Mouse (Mus musculus) Patski (cell line): ENCODE measurements at regions not wholly inside any gene's neighbourhood (a gene's known extent, or its start where the extent isn't known, plus 50 kb on each side); places are given as distances from the start of the nearest gene placed in this dataset.

ENCODE experiments used
- ATAC-seq: fragments of 100-300 bp; one replicate; pipeline ENCODE4 v1.8.0; 2021
- CTCF ChIA-PET: fragments of 350-600 bp; sonication (Branson Sonifier 250); formaldehyde crosslinking; loops from one replicate; lab custom pipeline; 2022; ENCODE audit warnings: inconsistent platforms; lab: Charles Lee
- POLR2A ChIA-PET: fragments of 350-600 bp; sonication (Branson Sonifier 250); formaldehyde crosslinking; loops from one replicate; lab custom pipeline; 2022; ENCODE audit warnings: antibody characterized with exemption, inconsistent platforms; lab: Charles Lee
- DNase-seq: peaks from one replicate; pipeline ENCODE4 v3.0.0-alpha.2; 2011; ENCODE audit warnings: low read depth, low spot score
- H3K27me3 ChIP-seq: fragments of 371-371 bp; one replicate; pipeline ENCODE4 v1.5.1; 2021
- CTCF ChIP-seq: fragments of 100-300 bp; IDR thresholded peaks from one replicate; pipeline ENCODE4 v1.5.1; 2021
- in situ Hi-C: fragments of 300-500 bp; cut with MboI; formaldehyde crosslinking; loops from 3 replicates; pipeline ENCODE4 v1.11.1; 2018; ENCODE audit warnings: low pct_unique_long_range_greater_than_20kb, mixed read lengths

GRCm38 (mm10) chr7:117311316-117311715 lies 69.5 kb upstream of the Xylt1 start:
- H3K27me3 ChIP-seq: no peaks in the 10 kb centered on the region
- no peak for TF ChIP-seq CTCF
- no peak for ATAC-seq
- CTCF ChIA-PET: interaction anchor here (1.3 kb wide), 1 partner anchor 11 kb away, joined by 3 read pairs; no protein-coding TSS in a partner anchor
- in situ Hi-C loops: no loop called here
- DNase-seq: no peak
- POLR2A ChIA-PET: no interaction called here

- DNase-seq: no peak
- in situ Hi-C loops: no loop called here
These were observed 64.5 kb upstream of the Xylt1 start for GRCm38 (mm10) chr7:117316126-117316805.

GRCm38 (mm10) chr7:117317362-117317761 lies 63.4 kb upstream of the Xylt1 start:
- in situ Hi-C loops: no loop called here
- ATAC-seq: no peak
- POLR2A ChIA-PET: interaction anchor here (0.7 kb wide), 1 partner anchor 101 kb away, joined by 3 read pairs; no protein-coding TSS in a partner anchor

More at GRCm38 (mm10) chr7:117316126-117316805, 64.5 kb upstream of the Xylt1 start:
- no peaks in the 10 kb centered on the region for H3K27me3 ChIP-seq
- no peak for ATAC-seq
- CTCF ChIA-PET: no interaction called here
- no peak for TF ChIP-seq CTCF
- POLR2A ChIA-PET: no interaction called here

GRCm38 (mm10) chr7:117320552-117320951 lies 60.2 kb upstream of the Xylt1 start:
- TF ChIP-seq CTCF: no peak
- ChIA-PET POLR2A (no interaction called here), CTCF (no interaction called here)
- ATAC-seq: no peak
- H3K27me3 ChIP-seq: no peaks in the 10 kb centered on the region
- in situ Hi-C loops: no loop called here
- no peak for DNase-seq

More at GRCm38 (mm10) chr7:117317362-117317761, 63.4 kb upstream of the Xylt1 start:
- no peak for TF ChIP-seq CTCF
- H3K27me3 ChIP-seq: no peaks in the 10 kb centered on the region
- DNase-seq: no peak
- CTCF ChIA-PET: no interaction called here
